Mouse (Mus musculus) left cerebral cortex, postnatal 4 days (tissue): Measurements from ENCODE around the gene Myo3b. TPM values are rescaled to one million over a fixed set of nuclear protein-coding genes. Genes with fewer than 3 reads are reported as not detected.
"Not testable (repeated sequence)": the region's sequence is repeated elsewhere in the genome, so short reads cannot be mapped to it uniquely, and the experiment has no call there.

Experiments
- DNase-seq: peaks from one replicate; pipeline ENCODE4 v3.0.0-alpha.2; 2022
- intact Hi-C: fragments of 180-260 bp; cut with DNase I; formaldehyde crosslinking; loops from one replicate; pipeline ENCODE4 v1.15.1; 2025
- total RNA-seq, 2 experiments: library from RNA; stranded (reverse); gene quantifications; 2 replicates each; pipeline ENCODE4 v1.2.3; 2021

Gene Myo3b
- 1 to 10 TPM; 1.1 to 1.3 TPM for total RNA-seq

DNA sequence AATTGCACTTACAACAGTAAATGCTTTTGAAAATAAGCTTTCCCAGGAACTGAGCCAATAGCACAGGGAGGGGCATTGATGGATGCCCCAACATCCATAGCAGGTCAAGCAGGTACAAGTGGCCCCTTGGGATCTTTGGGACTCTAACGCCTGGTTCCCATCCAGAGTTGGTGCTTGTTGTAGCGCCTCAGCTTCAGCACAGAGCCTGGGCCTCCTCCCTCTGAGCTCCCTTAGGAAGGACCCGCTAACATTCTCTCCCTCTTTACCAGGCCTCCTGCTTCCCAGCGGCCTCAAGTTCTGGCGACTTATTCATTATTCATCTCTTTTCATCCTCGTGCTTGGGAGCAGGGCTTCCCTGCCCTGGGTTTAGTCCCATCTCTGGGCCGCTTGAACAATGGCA, at the start of gene Myo3b:
Gene Myo3b (plus strand): TSS at position 375 of the 400 bp plus-strand sequence.
- intact Hi-C loops: no loop called here
- no peak for DNase-seq

- no peak for DNase-seq
- intact Hi-C loops: no loop called here
Measured at GRCm38 (mm10) chr2:69989224-69989623, 49.7 kb upstream of the Myo3b start.

DNA sequence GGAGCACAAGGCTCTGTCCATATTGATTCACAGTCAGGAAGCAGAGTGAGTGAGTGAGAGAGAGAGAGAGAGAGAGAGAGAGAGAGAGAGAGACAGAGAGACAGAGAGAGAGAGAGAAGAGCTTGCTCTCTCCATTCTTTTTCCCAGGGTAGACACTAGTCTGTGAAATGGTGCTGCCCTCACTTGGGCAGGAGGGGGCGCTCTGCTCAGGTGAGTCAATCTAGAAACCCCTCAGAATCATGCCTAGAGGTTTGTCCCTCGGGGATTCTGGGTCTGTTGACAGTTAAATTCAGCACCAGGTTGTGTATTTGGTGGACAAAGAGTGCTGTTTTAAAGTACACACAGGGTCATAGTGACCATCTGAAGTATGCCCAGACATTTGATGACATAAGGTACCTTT, 48.3 kb upstream of the Myo3b start:
- intact Hi-C loops: no loop called here
- DNase-seq: no peak

DNA sequence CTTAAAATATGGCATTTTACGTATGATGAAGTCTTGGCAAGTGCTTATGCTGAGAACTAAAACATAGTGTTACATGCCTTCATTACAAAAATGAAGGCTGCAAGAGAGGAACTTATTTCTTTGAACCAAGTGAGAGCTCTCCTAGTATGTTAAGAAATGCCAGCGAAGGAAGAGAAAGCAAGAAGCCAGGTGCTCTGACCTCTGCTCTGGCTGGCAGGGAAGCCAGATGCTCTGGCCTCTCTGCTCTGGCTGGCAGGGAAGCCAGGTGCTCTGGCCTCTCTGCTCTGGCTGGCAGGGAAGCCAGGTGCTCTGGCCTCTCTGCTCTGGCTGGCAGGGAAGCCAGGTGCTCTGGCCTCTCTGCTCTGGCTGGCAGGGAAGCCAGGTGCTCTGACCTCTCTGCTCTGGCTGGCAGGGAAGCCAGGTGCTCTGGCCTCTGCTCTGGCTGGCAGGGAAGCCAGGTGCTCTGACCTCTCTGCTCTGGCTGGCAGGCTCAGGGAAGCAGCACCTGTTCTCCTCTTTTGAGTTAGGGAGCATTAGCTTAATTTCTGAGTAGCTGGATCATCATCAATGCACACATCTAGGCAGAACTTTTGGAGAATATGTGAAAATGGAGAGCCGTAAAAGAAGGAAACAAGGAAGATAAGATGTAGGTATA, 44.7 kb upstream of the Myo3b start:
- intact Hi-C loops, DNase-seq: not testable (repeated sequence)

DNA sequence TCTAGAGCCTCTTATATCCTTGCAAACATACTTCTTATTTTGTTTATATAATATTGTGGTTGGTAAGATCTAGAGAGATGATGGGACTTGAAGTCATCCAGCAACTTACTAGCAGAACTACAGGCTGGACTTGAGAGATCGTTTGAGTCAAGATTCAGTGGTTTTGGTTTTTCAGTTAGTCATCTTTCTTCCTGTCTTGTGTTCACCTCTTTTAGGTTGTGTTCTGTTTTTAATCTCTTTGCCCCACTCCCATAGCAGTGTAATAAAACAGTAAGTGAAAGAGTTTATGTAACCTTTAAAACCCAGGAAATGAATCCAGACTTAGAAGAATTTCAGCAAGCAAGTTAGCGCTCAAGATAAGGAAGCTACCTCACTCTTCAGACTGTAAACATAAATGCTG, 44.1 kb upstream of the Myo3b start:
- DNase-seq: no peak
- intact Hi-C loops: no loop called here

- intact Hi-C loops: no loop called here
- peak; percentile 16 for DNase-seq
Measured at GRCm38 (mm10) chr2:69999097-69999770, 39.7 kb upstream of the Myo3b start.

GRCm38 (mm10) chr2:70000316-70000715, 38.6 kb upstream of the Myo3b start:
- DNase-seq: peak; percentile 51
- intact Hi-C loops: no loop called here

- DNase-seq: no peak
- intact Hi-C loops: no loop called here
Measured at GRCm38 (mm10) chr2:70006492-70006891, 32.4 kb upstream of the Myo3b start.

DNA sequence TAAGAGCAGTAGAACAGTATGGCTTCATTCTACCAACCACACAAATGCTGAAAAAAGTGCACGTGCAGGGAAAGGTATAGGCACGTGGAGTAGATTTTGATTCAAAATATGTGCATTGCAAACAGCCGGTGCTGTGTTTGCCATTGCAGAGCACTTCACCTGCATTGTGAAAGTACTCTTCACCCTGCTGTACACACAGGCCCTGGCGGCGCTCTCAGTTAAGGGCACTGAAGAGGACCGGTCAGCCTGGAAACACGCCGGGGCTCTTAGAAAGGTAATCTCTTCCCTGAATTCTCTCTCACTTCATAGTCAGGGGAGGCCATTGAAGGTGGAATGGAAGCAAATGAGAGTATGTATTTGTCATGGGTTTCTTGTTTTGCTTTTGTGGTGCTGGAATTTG, 26.0 kb upstream of the Myo3b start:
- intact Hi-C loops: loop anchor here (5.0 kb wide), 1 partner anchor 36 kb away; no protein-coding TSS in a partner anchor
- DNase-seq: no peak

DNA sequence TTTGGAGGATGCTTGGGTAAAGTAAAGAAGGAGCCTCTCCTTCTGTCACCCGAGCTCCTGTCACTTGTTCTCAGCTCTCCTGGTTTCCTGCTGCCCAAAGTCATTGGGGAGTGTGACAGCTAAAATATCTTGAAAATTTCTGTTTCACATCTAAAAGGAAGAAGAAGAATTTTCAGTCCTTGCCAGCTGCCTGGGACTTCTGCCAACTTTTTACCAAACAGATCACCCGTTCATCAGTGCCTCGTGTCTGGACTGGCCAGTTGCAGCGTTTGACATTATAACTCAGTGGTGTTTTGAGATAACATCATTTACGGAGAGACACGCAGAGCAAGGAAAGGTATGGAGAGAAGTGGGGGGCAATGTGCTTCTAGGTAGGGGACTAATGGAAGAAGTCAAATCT, 20.7 kb upstream of the Myo3b start:
- intact Hi-C loops: no loop called here
- DNase-seq: peak; percentile 57

GRCm38 (mm10) chr2:70024454-70024853, 14.5 kb upstream of the Myo3b start:
- intact Hi-C loops: no loop called here
- no peak for DNase-seq

- intact Hi-C loops: no loop called here
- no peak for DNase-seq
Measured at GRCm38 (mm10) chr2:70025711-70026110, 13.2 kb upstream of the Myo3b start.

- intact Hi-C loops: no loop called here
- DNase-seq: no peak
Measured at GRCm38 (mm10) chr2:70031472-70031871, 7.5 kb upstream of the Myo3b start.

- intact Hi-C loops: no loop called here
- no peak for DNase-seq
Measured at GRCm38 (mm10) chr2:70034895-70035294, 4.0 kb upstream of the Myo3b start.

GRCm38 (mm10) chr2:70035358-70035757, 3.6 kb upstream of the Myo3b start:
- no peak for DNase-seq
- intact Hi-C loops: no loop called here

DNA sequence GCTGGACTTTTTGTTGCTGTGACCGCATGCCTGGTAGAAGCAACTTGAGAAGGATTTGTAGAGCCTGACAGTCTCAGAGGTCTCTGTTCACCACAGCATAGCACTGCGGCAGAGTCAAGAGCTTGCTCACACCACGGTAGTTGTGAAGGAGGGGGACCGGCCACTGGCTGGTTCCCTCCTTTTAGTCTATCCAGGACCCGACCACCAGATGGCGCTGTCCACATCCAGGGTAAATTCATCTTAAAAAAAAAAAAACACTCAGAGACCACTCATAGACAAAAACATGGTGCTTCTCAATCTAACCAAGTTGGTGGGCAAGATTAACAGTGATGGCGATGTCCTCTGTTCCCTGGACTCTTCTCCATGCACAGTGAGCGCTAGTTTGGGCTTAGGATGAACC, 1.7 kb upstream of the Myo3b start:
- intact Hi-C loops: no loop called here
- no peak for DNase-seq

DNA sequence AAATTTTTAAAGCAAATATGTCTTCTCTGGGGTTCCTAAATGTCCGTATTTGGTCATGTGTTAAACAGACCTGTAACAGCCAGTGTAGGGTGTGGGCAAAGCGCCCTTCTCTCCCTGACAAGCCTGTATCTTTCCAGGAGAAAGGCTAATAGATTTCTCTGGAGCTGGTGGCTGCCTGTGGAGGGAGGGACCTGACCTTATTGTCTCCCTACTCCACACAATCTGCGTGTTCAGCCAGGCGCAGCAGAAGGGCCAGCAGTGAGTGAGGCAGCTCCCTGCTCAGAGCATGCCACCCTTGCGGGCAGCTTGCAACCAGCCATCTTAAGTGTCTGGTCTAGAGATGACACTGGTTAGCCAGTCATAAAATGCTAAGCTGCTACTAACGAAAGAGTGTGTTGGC, 5.5 kb downstream of the Myo3b start:
- DNase-seq: peak; percentile 26
- intact Hi-C loops: no loop called here

DNA sequence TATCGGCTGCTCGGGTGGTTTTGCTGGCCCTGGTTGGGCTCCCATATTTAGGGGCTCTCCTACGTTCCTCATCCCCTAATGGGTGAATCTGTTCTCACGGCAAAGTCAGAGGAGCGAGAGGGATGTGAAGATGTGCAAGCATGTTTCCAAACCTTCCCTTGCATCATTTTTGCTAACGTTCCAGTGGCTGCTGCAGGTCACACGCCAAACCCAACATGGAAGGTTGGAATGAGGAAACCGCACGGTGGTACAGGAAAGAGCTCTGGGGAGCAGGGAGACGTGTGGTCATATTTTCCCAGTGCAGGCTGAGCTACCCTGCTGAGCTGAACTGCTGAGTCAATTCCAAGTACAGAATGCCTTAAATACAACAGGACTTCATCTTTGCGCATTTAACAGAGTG, 8.9 kb downstream of the Myo3b start:
- intact Hi-C loops: no loop called here
- no peak for DNase-seq

DNA sequence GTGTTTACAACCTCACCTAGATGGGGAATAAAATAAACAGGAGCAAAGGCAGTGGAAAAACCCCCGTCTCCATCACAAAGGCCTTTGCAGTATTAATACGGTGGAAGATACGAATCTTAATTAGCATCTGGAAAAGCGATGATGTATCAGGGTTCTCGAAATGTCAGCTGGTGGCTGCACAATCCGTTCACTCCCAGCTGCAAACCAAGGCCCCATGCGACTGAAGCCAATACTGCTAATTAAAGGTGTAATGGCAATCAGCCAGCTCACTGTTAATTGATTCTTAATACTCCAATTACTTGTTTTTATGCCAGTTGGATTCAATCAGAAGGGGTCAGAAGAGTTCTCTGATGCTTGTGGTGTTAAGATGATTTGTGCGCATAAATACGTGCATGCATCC, 14.9 kb downstream of the Myo3b start:
- intact Hi-C loops: no loop called here
- DNase-seq: no peak

DNA sequence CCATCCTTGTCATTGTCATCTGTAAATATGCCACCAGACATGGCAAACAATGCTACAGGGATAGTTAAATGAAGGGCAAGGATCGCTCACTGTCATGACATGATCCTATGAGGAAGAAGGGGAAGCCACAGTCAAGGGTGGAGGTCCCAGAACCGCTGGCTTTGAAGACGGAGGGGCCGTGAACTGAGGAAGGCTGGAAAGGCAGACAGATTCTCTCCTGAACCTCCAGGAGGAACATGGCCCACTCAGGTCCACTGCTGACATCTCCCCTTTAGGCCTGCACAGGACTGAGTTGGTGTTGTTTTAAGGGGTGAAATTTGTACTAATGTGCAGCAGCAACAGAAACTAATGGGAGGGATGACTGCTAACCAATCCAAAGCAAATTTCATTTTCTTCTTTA, 19.3 kb downstream of the Myo3b start:
- no peak for DNase-seq
- intact Hi-C loops: no loop called here

GRCm38 (mm10) chr2:70060359-70061345, 21.7 kb downstream of the Myo3b start:
- DNase-seq: no peak
- intact Hi-C loops: no loop called here
